Mouse (Mus musculus) kidney, postnatal 4 days (tissue): ENCODE data around the gene Rbak.
"Not testable (repeated sequence)": the region's sequence is repeated elsewhere in the genome, so short reads cannot be mapped to it uniquely, and the experiment has no call there.

Source experiments
- DNase-seq, 2 experiments: peaks; one replicate each; pipeline ENCODE4 v3.0.0; 2021; ENCODE audit warnings: mixed read lengths in 2 of 2

The Rbak gene

GRCm38 (mm10) chr5:143180255-143181076 is at the start of gene Rbak, which contains the start of gene Spdye4b:
Gene Rbak (minus strand): TSS chr5:143180775.
Gene Spdye4b (plus strand): TSS chr5:143181017.
- DNase-seq: peak; percentile 93 to 96

- no peak for DNase-seq
Observed at GRCm38 (mm10) chr5:143226790-143227189, 46.2 kb upstream of the Rbak start, which contains the start of gene Spdye4a. Gene Spdye4a (minus strand): TSS chr5:143226890.

GRCm38 (mm10) chr5:143222287-143222686 is 41.7 kb upstream of the Rbak start:
- no peak for DNase-seq

GRCm38 (mm10) chr5:143220996-143221395 is 40.4 kb upstream of the Rbak start:
- no peak for DNase-seq

- DNase-seq: no peak
Observed at GRCm38 (mm10) chr5:143213832-143214231, 33.3 kb upstream of the Rbak start.

- peak; percentile 15 to 16 for DNase-seq
Observed at GRCm38 (mm10) chr5:143205015-143205414, 24.4 kb upstream of the Rbak start.

- DNase-seq: no peak
Observed at GRCm38 (mm10) chr5:143196506-143196905, 15.9 kb upstream of the Rbak start.

- no peak for DNase-seq
Observed at GRCm38 (mm10) chr5:143195166-143195565, 14.6 kb upstream of the Rbak start.

GRCm38 (mm10) chr5:143194747-143195146 is 14.2 kb upstream of the Rbak start:
- not testable (repeated sequence) for DNase-seq

- no peak for DNase-seq
Observed at GRCm38 (mm10) chr5:143192806-143193205, 12.2 kb upstream of the Rbak start.

- not testable (repeated sequence) for DNase-seq
Observed at GRCm38 (mm10) chr5:143188014-143188413, 7.4 kb upstream of the Rbak start.

- DNase-seq: peak in 1 of 2 experiments; percentile 16
Observed at GRCm38 (mm10) chr5:143179179-143179578, 1.4 kb downstream of the Rbak start.

GRCm38 (mm10) chr5:143177541-143178200 is 2.9 kb downstream of the Rbak start:
- peak in 1 of 2 experiments; percentile 12 for DNase-seq

- DNase-seq: no peak
Observed at GRCm38 (mm10) chr5:143175970-143176369, 4.6 kb downstream of the Rbak start.

GRCm38 (mm10) chr5:143165508-143166070 is 15.0 kb downstream of the Rbak start:
- peak; percentile 70 to 79 for DNase-seq

- DNase-seq: no peak
Observed at GRCm38 (mm10) chr5:143155534-143155933, 25.0 kb downstream of the Rbak start.

- peak in 1 of 2 experiments; percentile 10 for DNase-seq
Observed at GRCm38 (mm10) chr5:143153756-143154155, 26.8 kb downstream of the Rbak start.

- DNase-seq: no peak
Observed at GRCm38 (mm10) chr5:143150044-143150443, 30.5 kb downstream of the Rbak start.

GRCm38 (mm10) chr5:143149536-143149935 is 31.0 kb downstream of the Rbak start:
- no peak for DNase-seq

GRCm38 (mm10) chr5:143148661-143149060 is 31.9 kb downstream of the Rbak start:
- no peak for DNase-seq

GRCm38 (mm10) chr5:143147481-143147880 is 33.1 kb downstream of the Rbak start, which contains the start of gene Olfr718-ps1:
Gene Olfr718-ps1 (minus strand): TSS chr5:143147581.
- no peak for DNase-seq

GRCm38 (mm10) chr5:143137580-143137979 is 43.0 kb downstream of the Rbak start:
- DNase-seq: no peak

- DNase-seq: no peak
Observed at GRCm38 (mm10) chr5:143135042-143135441, 45.5 kb downstream of the Rbak start.
